Mouse (Mus musculus): ENCODE data around the gene Vnn3.

Vnn3 gene

DNA sequence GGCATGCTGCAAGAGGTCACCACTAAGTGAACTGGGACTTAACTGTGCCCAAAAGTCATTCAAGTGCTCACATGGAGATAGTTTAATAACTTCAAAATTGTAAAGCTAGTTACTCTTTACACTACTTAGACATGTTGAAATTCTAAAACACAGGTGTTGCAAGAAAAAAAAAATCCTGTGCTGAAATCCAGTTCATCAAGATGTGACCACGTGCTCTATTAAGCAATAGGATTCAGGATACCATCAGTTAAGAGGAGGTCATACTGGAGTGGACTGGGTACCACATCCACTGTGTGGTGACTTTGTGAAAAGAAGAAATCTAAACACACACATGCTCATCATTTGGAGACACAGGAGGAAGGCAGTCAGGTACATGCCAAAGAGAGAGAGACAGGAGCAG lies 41.7 kb downstream of the Vnn3 start:
- no peak for DNase-seq (ENCODE audit: low read depth, low spot score)

DNA sequence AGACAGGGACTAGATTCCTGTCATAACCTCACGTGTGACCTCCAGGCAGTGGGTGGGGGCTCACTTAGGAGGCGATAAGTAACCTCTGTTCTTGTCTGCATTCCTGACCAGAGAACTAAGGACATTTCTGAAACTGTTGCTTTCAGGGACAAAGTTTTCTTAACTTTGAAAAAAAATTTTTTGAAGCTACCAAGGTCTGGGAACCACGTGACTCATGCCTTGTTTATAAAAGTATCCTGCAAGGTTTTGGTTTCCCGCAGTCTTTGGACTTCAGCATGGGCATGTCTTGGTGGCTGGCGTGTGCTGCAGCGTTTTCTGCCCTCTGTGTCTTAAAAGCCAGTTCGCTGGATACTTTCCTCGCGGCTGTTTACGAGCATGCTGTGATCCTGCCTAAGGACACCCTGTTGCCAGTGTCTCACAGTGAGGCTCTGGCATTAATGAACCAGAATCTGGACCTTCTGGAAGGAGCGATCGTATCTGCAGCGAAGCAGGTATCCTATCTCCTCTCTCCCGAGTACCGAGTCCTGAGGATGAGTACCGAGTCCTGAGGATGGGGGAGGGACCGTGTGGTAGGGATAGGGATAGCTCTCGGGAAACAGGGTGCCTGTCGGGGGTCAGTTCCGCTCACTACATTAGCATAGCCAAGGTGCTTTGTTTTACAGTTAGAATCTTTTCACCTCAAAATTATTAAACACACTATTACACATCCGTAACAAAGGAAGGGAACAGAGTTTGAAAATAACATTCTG lies 43.5 kb downstream of the Vnn3 start, which contains the start of gene Vnn1:
TSS of gene Vnn1 (plus strand) at position 88 of the 749 bp plus-strand sequence.
- no peak for DNase-seq (ENCODE audit: low read depth, low spot score)

DNA sequence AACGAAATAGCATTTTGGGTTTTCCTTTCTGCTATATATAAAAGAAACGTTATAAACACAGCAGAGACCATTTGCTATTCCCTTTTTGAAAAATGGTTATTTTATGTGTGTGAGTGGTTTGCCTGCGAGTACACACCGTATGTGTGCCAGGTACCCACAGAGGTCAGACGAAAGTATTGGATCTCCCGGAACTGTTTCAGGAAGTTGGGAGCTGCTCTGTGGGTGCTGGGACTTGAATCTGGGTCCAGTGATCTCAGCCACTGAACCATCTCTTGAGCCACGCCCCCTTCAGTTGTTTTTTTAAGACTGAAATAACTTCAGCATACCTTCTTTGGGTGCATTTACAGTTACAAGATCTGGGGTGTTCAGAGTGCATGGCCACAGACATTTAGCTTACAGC lies 44.1 kb downstream of the Vnn3 start:
- DNase-seq (ENCODE audit: low read depth, low spot score), result no peak

DNA sequence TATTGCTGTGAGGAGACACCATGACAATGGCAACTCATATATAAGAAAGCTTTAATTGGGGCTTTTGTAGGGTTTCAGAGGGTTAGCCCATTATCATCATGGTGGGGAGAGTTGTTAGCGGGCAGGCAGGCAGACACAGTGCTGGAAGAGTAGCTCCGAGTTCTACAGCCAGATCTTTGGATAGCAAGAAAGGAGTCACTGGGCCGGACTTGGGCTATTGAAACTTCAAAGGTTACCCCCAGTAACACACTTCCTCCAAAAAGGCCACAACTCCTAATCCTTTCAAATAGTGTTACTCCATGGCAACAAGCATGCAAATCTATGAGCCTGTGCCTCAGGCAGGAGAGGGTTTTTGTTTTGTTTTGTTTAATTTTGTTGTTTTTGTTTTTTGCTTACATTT lies 49.9 kb downstream of the Vnn3 start:
- DNase-seq (ENCODE audit: low read depth, low spot score), result no peak

DNA sequence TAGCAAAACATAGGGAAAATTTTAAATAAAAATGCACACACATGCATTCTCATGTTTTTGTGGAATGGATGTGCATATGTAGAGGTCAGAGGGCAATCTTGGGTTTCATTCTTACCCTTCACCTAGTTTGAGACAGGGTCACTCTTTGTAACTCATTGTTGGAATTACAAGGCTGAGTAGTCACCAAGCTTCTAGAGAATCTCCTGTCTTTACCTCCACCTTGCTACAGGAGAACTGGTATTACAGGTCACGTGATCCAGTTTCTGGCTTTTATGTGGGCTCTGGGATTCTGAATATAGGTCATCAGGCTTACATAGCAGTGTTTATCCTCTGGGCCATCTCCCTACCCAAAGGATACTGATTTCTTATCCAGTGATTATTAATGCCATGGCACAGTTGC lies 54.4 kb downstream of the Vnn3 start:
- no peak for DNase-seq (ENCODE audit: low read depth, low spot score)
